Mouse (Mus musculus) megakaryocyte, embryonic 14.5 days (primary cell): Measurements from ENCODE around the gene Nars2.

Source experiments
- FLI1 ChIP-seq: IDR thresholded peaks from 2 replicates; pipeline ENCODE4 v1.6.1; 2012; ENCODE audit warnings: low read length, inconsistent platforms, mixed read lengths
- GATA1 ChIP-seq: IDR thresholded peaks from 3 replicates; pipeline ENCODE4 v1.6.1; 2012; ENCODE audit warnings: mixed read lengths, low read length, inconsistent platforms, borderline replicate concordance

- TF ChIP-seq FLI1 (no peak), GATA1 (no peak)
Observed at GRCm38 (mm10) chr7:96904442-96904841, 46.9 kb upstream of the Nars2 start.
